Mouse (Mus musculus): Measurements from ENCODE around the gene Gucy2f. TPM values are rescaled to one million over a fixed set of nuclear protein-coding genes. Genes with fewer than 3 reads are reported as not detected.

Gucy2f gene
- polyA plus RNA-seq, 1 experiment from 2014 or later, result 0.03 TPM

- no peak for ATAC-seq (ENCODE audit: insufficient read depth, low FRiP score)
- H3K27ac ChIP-seq (ENCODE audit: low read length), result no peak overlapping the region
- no peak overlapping the region for H3K9ac ChIP-seq (ENCODE audit: low read length)
- H3K36me3 ChIP-seq (ENCODE audit: control insufficient read depth, insufficient read depth, low read length), result no peaks in the 10 kb centered on the region
- H3K4me3 ChIP-seq (replicated peaks; ENCODE audit: low read length), result no peak overlapping the region
- 57% methylated on average over 1 of the region's 1 CpGs for WGBS
- no peaks in the 10 kb centered on the region for H3K9me3 ChIP-seq (replicated peaks; ENCODE audit: control insufficient read depth, low read length)
- H3K27me3 ChIP-seq (ENCODE audit: control insufficient read depth, insufficient read depth, low read length), result peaks cover 4% of the 10 kb centered on the region; the same call in 1 of the 2 replicates
- H3K4me2 ChIP-seq (ENCODE audit: low read depth, low read length), result no peak overlapping the region
- H3K4me1 ChIP-seq (ENCODE audit: control insufficient read depth, insufficient read depth, low read length), result no peaks in the 10 kb centered on the region
These were observed 1.2 kb downstream of the Gucy2f start for GRCm38 (mm10) chrX:142195551-142195950.

DNA sequence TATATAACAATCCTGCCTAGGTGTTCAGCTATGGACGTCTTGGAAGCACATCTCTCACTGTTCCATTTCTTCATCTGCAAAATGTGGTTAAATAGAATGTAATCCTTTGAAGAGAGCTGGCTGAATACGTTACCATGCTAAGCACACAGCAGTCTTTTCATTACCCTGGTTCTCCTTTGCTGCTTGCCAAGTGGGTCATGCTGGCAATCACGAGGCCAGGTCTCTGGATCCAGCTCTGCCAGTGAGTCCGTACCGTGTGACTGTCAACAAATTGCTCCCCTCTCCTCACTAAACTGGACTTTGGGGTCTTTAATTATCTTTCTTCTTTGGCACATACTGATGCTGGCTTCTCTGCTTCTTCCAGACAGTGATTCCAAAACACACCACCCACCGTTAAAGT lies 2.3 kb downstream of the Gucy2f start:
- 64% methylated on average over 6 of the region's 6 CpGs for WGBS
- Histone ChIP-seq H3K27ac (ENCODE audit: low read length) (no peak overlapping the region), H3K9ac (ENCODE audit: low read length) (no peak overlapping the region), H3K4me3 (replicated peaks; ENCODE audit: low read length) (no peak overlapping the region), H3K36me3 (ENCODE audit: control insufficient read depth, insufficient read depth, low read length) (no peaks in the 10 kb centered on the region), H3K4me1 (ENCODE audit: control insufficient read depth, insufficient read depth, low read length) (no peaks in the 10 kb centered on the region), H3K27me3 (ENCODE audit: control insufficient read depth, insufficient read depth, low read length) (peaks cover 4% of the 10 kb centered on the region; the same call in 1 of the 2 replicates), H3K4me2 (ENCODE audit: low read depth, low read length) (no peak overlapping the region), H3K9me3 (replicated peaks; ENCODE audit: control insufficient read depth, low read length) (no peaks in the 10 kb centered on the region)
- no peak for ATAC-seq (ENCODE audit: insufficient read depth, low FRiP score)

- no peak overlapping the region for H3K4me3 ChIP-seq (replicated peaks; ENCODE audit: low read length)
- WGBS, result 68% methylated on average over 2 of the region's 2 CpGs
- no peak for ATAC-seq (ENCODE audit: insufficient read depth, low FRiP score)
- H3K9me3 ChIP-seq (replicated peaks; ENCODE audit: control insufficient read depth, low read length), result no peaks in the 10 kb centered on the region
- no peak overlapping the region for H3K4me2 ChIP-seq (ENCODE audit: low read depth, low read length)
- H3K4me1 ChIP-seq (ENCODE audit: control insufficient read depth, insufficient read depth, low read length), result no peaks in the 10 kb centered on the region
- no peak overlapping the region for H3K27ac ChIP-seq (ENCODE audit: low read length)
- no peaks in the 10 kb centered on the region; the same call in 1 of the 2 replicates for H3K27me3 ChIP-seq (ENCODE audit: control insufficient read depth, insufficient read depth, low read length)
- H3K9ac ChIP-seq (ENCODE audit: low read length), result no peak overlapping the region
- H3K36me3 ChIP-seq (ENCODE audit: control insufficient read depth, insufficient read depth, low read length), result no peaks in the 10 kb centered on the region
These were observed 6.4 kb downstream of the Gucy2f start for GRCm38 (mm10) chrX:142190355-142190754.

GRCm38 (mm10) chrX:142189023-142189703 lies 7.6 kb downstream of the Gucy2f start:
- ATAC-seq (ENCODE audit: insufficient read depth, low FRiP score), result no peak
- Histone ChIP-seq H3K36me3 (ENCODE audit: control insufficient read depth, insufficient read depth, low read length) (no peaks in the 10 kb centered on the region), H3K9me3 (replicated peaks; ENCODE audit: control insufficient read depth, low read length) (no peaks in the 10 kb centered on the region), H3K4me3 (replicated peaks; ENCODE audit: low read length) (no peak overlapping the region), H3K9ac (ENCODE audit: low read length) (no peak overlapping the region), H3K4me1 (ENCODE audit: control insufficient read depth, insufficient read depth, low read length) (no peaks in the 10 kb centered on the region), H3K4me2 (ENCODE audit: low read depth, low read length) (no peak overlapping the region), H3K27me3 (ENCODE audit: control insufficient read depth, insufficient read depth, low read length) (no peaks in the 10 kb centered on the region; the same call in 1 of the 2 replicates), H3K27ac (ENCODE audit: low read length) (no peak overlapping the region)
- 30% methylated on average over 22 of the region's 22 CpGs for WGBS

- ATAC-seq (ENCODE audit: insufficient read depth, low FRiP score), result no peak
- H3K36me3 ChIP-seq (ENCODE audit: control insufficient read depth, insufficient read depth, low read length), result no peaks in the 10 kb centered on the region
- no peak overlapping the region for H3K4me3 ChIP-seq (replicated peaks; ENCODE audit: low read length)
- no peaks in the 10 kb centered on the region for H3K4me1 ChIP-seq (ENCODE audit: control insufficient read depth, insufficient read depth, low read length)
- H3K27me3 ChIP-seq (ENCODE audit: control insufficient read depth, insufficient read depth, low read length), result peaks cover 3% of the 10 kb centered on the region; the same call in 1 of the 2 replicates
- H3K4me2 ChIP-seq (ENCODE audit: low read depth, low read length), result no peak overlapping the region
- H3K9ac ChIP-seq (ENCODE audit: low read length), result no peak overlapping the region
- WGBS, result 45% methylated on average over 2 of the region's 2 CpGs
- H3K27ac ChIP-seq (ENCODE audit: low read length), result no peak overlapping the region
- no peaks in the 10 kb centered on the region for H3K9me3 ChIP-seq (replicated peaks; ENCODE audit: control insufficient read depth, low read length)
These were observed 14.7 kb downstream of the Gucy2f start for GRCm38 (mm10) chrX:142182026-142182425.

DNA sequence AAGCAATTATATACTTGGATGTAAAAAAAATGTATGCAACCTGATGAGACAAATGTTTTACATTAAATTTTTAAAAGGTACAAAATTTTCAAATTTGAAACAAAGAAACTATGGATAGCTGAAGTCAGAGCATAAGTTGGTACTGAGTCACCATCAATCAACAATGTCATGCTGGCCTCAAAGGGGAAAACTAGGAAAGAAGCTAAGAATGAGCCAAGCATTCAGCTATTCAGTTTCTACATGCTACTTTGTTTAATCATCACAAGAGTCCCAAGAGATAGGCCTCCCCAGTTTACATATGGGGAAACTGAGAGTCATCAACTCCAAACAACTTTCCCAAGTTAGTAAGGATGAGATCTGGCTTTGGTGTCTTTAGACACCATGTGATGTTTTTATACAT lies 19.8 kb downstream of the Gucy2f start:
- H3K36me3 ChIP-seq (ENCODE audit: control insufficient read depth, insufficient read depth, low read length), result no peaks in the 10 kb centered on the region
- H3K27me3 ChIP-seq (ENCODE audit: control insufficient read depth, insufficient read depth, low read length), result peaks cover 3% of the 10 kb centered on the region; the same call in 1 of the 2 replicates
- no peak overlapping the region for H3K27ac ChIP-seq (ENCODE audit: low read length)
- H3K4me2 ChIP-seq (ENCODE audit: low read depth, low read length), result no peak overlapping the region
- ATAC-seq (ENCODE audit: insufficient read depth, low FRiP score), result no peak
- no peak overlapping the region for H3K4me3 ChIP-seq (replicated peaks; ENCODE audit: low read length)
- no peaks in the 10 kb centered on the region for H3K4me1 ChIP-seq (ENCODE audit: control insufficient read depth, insufficient read depth, low read length)
- H3K9ac ChIP-seq (ENCODE audit: low read length), result no peak overlapping the region
- H3K9me3 ChIP-seq (replicated peaks; ENCODE audit: control insufficient read depth, low read length), result no peaks in the 10 kb centered on the region

GRCm38 (mm10) chrX:142115779-142116178 lies 81.0 kb downstream of the Gucy2f start:
- H3K4me1 ChIP-seq (ENCODE audit: control insufficient read depth, insufficient read depth, low read length), result no peaks in the 10 kb centered on the region
- H3K9ac ChIP-seq (ENCODE audit: low read length), result no peak overlapping the region
- no peak overlapping the region for H3K4me2 ChIP-seq (ENCODE audit: low read depth, low read length)
- H3K4me3 ChIP-seq (replicated peaks; ENCODE audit: low read length), result no peak overlapping the region
- no peaks in the 10 kb centered on the region for H3K9me3 ChIP-seq (replicated peaks; ENCODE audit: control insufficient read depth, low read length)
- H3K27ac ChIP-seq (ENCODE audit: low read length), result no peak overlapping the region
- H3K36me3 ChIP-seq (ENCODE audit: control insufficient read depth, insufficient read depth, low read length), result no peaks in the 10 kb centered on the region
- peaks cover 5% of the 10 kb centered on the region; the same call in 1 of the 2 replicates for H3K27me3 ChIP-seq (ENCODE audit: control insufficient read depth, insufficient read depth, low read length)
- no peak for ATAC-seq (ENCODE audit: insufficient read depth, low FRiP score)

GRCm38 (mm10) chrX:142111236-142111635 lies 85.5 kb downstream of the Gucy2f start:
- Histone ChIP-seq H3K27me3 (ENCODE audit: control insufficient read depth, insufficient read depth, low read length) (peaks cover 9% of the 10 kb centered on the region; the same call in 1 of the 2 replicates), H3K9me3 (replicated peaks; ENCODE audit: control insufficient read depth, low read length) (no peaks in the 10 kb centered on the region), H3K4me3 (replicated peaks; ENCODE audit: low read length) (no peak overlapping the region), H3K36me3 (ENCODE audit: control insufficient read depth, insufficient read depth, low read length) (no peaks in the 10 kb centered on the region), H3K27ac (ENCODE audit: low read length) (no peak overlapping the region), H3K4me1 (ENCODE audit: control insufficient read depth, insufficient read depth, low read length) (no peaks in the 10 kb centered on the region), H3K9ac (ENCODE audit: low read length) (no peak overlapping the region), H3K4me2 (ENCODE audit: low read depth, low read length) (no peak overlapping the region)
- ATAC-seq (ENCODE audit: insufficient read depth, low FRiP score), result no peak
- 68% methylated on average over 6 of the region's 6 CpGs for WGBS

GRCm38 (mm10) chrX:142096904-142097303 lies 99.8 kb downstream of the Gucy2f start:
- Histone ChIP-seq H3K4me1 (ENCODE audit: control insufficient read depth, insufficient read depth, low read length) (no peaks in the 10 kb centered on the region), H3K9me3 (replicated peaks; ENCODE audit: control insufficient read depth, low read length) (no peaks in the 10 kb centered on the region), H3K4me3 (replicated peaks; ENCODE audit: low read length) (no peak overlapping the region), H3K27me3 (ENCODE audit: control insufficient read depth, insufficient read depth, low read length) (no peaks in the 10 kb centered on the region; the same call in 1 of the 2 replicates), H3K4me2 (ENCODE audit: low read depth, low read length) (no peak overlapping the region), H3K9ac (ENCODE audit: low read length) (no peak overlapping the region), H3K27ac (ENCODE audit: low read length) (no peak overlapping the region), H3K36me3 (ENCODE audit: control insufficient read depth, insufficient read depth, low read length) (no peaks in the 10 kb centered on the region)
- 36% methylated on average over 3 of the region's 3 CpGs for WGBS
- ATAC-seq (ENCODE audit: insufficient read depth, low FRiP score), result no peak
